Mouse (Mus musculus) G1E (cell line): ENCODE measurements at regions not wholly inside any gene's neighbourhood (a gene's known extent, or its start where the extent isn't known, plus 50 kb on each side); places are given as distances from the start of the nearest gene placed in this dataset.

Experiments
- CTCF ChIP-seq: IDR thresholded peaks from 2 replicates; pipeline ENCODE4 v1.5.1; 2012; ENCODE audit warnings: low read depth, low read length, inconsistent platforms, mixed read lengths
- GATA1 ChIP-seq: IDR thresholded peaks from 2 replicates; pipeline ENCODE4 v1.6.1; 2012; ENCODE audit warnings: borderline replicate concordance, low read length, inconsistent platforms, mixed read lengths
- GATA2 ChIP-seq: IDR thresholded peaks from 2 replicates; pipeline ENCODE4 v1.6.1; 2012; ENCODE audit warnings: low read depth, low read length, inconsistent platforms, borderline replicate concordance
- POLR2AphosphoS5 ChIP-seq: IDR thresholded peaks from 2 replicates; pipeline ENCODE4 v1.6.1; 2012; ENCODE audit warnings: low read depth, low read length, inconsistent platforms; ENCODE audit not compliant: insufficient replicate concordance

DNA sequence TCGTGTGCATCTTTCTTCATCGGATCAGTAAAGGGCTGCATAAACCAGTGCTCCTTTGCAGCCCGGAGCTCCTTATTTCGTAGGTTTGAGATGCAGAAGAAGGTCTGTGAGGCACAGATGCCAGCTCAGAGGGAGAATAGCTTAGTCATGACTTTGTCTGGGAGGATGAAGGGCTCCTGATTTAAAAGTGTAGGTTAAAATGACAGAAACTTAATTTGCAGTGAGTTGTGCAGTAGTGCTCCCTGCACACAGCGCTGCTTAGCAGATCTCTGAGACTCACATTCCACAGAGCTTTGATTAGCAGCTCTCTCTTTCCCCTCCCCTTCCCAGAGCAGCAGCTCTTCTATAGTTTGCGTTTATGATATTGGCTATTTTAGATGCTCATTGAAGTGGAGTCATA lies 200.9 kb downstream of the Vrk1 start:
- TF ChIP-seq GATA1 (no peak), CTCF (no peak), POLR2AphosphoS5 (no peak), GATA2 (no peak)
